Mouse (Mus musculus): ENCODE measurements around the gene Rtn4ip1. TPM values are rescaled to one million over a fixed set of nuclear protein-coding genes. Genes with fewer than 3 reads are reported as not detected.
"Not testable (repeated sequence)": the region's sequence is repeated elsewhere in the genome, so short reads cannot be mapped to it uniquely, and the experiment has no call there.

Gene Rtn4ip1
- polyA plus RNA-seq, 1 experiment: 27.4 TPM

GRCm38 (mm10) chr10:43980080-43980479 is 78.5 kb downstream of the Rtn4ip1 start:
- no peak overlapping the region for H3K27ac ChIP-seq (ENCODE audit: insufficient read depth, low read length)
- no peaks in the 10 kb centered on the region for H3K9me3 ChIP-seq (replicated peaks; ENCODE audit: control insufficient read depth, insufficient read depth, low read length, poor library complexity, severe bottlenecking)
- H3K36me3 ChIP-seq (ENCODE audit: control insufficient read depth, insufficient read depth, low read length, poor library complexity, severe bottlenecking): no peaks in the 10 kb centered on the region
- TF ChIP-seq POLR2A (IDR thresholded peaks at IDR 0.05; ENCODE audit: insufficient read depth, low read length) (no peak), EP300 (IDR thresholded peaks at IDR 0.05; ENCODE audit: insufficient read depth, low read depth, low read length) (no peak), CTCF (IDR thresholded peaks at IDR 0.05; ENCODE audit: low read depth, low read length) (no peak)
- H3K4me1 ChIP-seq (ENCODE audit: control insufficient read depth, insufficient read depth, low read length): no peaks in the 10 kb centered on the region
- no peaks in the 10 kb centered on the region for H3K27me3 ChIP-seq (ENCODE audit: control insufficient read depth, insufficient read depth, low read length, poor library complexity, severe bottlenecking)
- H3K4me3 ChIP-seq (ENCODE audit: low read depth, low read length): no peak overlapping the region
- no peak overlapping the region for H3K9ac ChIP-seq (ENCODE audit: low read depth, poor library complexity, severe bottlenecking)

- not testable (repeated sequence) for H3K4me1 ChIP-seq (ENCODE audit: control insufficient read depth, insufficient read depth, low read length); H3K36me3 ChIP-seq (ENCODE audit: control insufficient read depth, insufficient read depth, low read length, poor library complexity, severe bottlenecking); H3K27ac ChIP-seq (ENCODE audit: insufficient read depth, low read length); H3K9me3 ChIP-seq (replicated peaks; ENCODE audit: control insufficient read depth, insufficient read depth, low read length, poor library complexity, severe bottlenecking); H3K4me3 ChIP-seq (ENCODE audit: low read depth, low read length); H3K9ac ChIP-seq (ENCODE audit: low read depth, poor library complexity, severe bottlenecking); H3K27me3 ChIP-seq (ENCODE audit: control insufficient read depth, insufficient read depth, low read length, poor library complexity, severe bottlenecking)
Observed at GRCm38 (mm10) chr10:43980742-43981141, 79.1 kb downstream of the Rtn4ip1 start.

DNA sequence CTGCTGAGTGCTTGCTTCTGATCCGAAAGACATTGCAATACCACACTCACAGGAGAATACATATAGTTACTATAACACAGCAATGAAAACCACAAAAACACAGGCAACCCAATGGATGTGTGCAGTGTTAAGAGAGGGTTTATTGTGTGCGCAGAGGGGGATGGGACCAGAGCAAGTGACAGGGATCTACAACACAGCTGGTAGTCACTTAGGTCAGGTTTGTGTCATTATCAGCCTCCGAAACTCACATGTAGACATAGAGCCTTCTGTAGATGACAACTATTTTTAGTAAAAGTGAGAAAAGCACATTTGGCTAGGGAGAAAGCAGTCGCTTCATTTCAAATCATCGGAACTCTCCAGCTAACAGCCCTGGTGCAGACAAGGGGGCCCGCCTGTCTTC is 80.9 kb downstream of the Rtn4ip1 start:
- no peak overlapping the region for H3K9ac ChIP-seq (ENCODE audit: low read depth, poor library complexity, severe bottlenecking)
- H3K27ac ChIP-seq (ENCODE audit: insufficient read depth, low read length): no peak overlapping the region
- no peaks in the 10 kb centered on the region for H3K9me3 ChIP-seq (replicated peaks; ENCODE audit: control insufficient read depth, insufficient read depth, low read length, poor library complexity, severe bottlenecking)
- H3K27me3 ChIP-seq (ENCODE audit: control insufficient read depth, insufficient read depth, low read length, poor library complexity, severe bottlenecking): no peaks in the 10 kb centered on the region
- no peaks in the 10 kb centered on the region for H3K36me3 ChIP-seq (ENCODE audit: control insufficient read depth, insufficient read depth, low read length, poor library complexity, severe bottlenecking)
- TF ChIP-seq EP300 (IDR thresholded peaks at IDR 0.05; ENCODE audit: insufficient read depth, low read depth, low read length) (no peak), CTCF (IDR thresholded peaks at IDR 0.05; ENCODE audit: low read depth, low read length) (no peak), POLR2A (IDR thresholded peaks at IDR 0.05; ENCODE audit: insufficient read depth, low read length) (no peak)
- H3K4me1 ChIP-seq (ENCODE audit: control insufficient read depth, insufficient read depth, low read length): no peaks in the 10 kb centered on the region
- no peak overlapping the region for H3K4me3 ChIP-seq (ENCODE audit: low read depth, low read length)

- Histone ChIP-seq H3K4me1 (ENCODE audit: control insufficient read depth, insufficient read depth, low read length) (no peaks in the 10 kb centered on the region), H3K9ac (ENCODE audit: low read depth, poor library complexity, severe bottlenecking) (no peak overlapping the region), H3K4me3 (ENCODE audit: low read depth, low read length) (no peak overlapping the region), H3K27ac (ENCODE audit: insufficient read depth, low read length) (no peak overlapping the region), H3K27me3 (ENCODE audit: control insufficient read depth, insufficient read depth, low read length, poor library complexity, severe bottlenecking) (no peaks in the 10 kb centered on the region), H3K36me3 (ENCODE audit: control insufficient read depth, insufficient read depth, low read length, poor library complexity, severe bottlenecking) (no peaks in the 10 kb centered on the region), H3K9me3 (replicated peaks; ENCODE audit: control insufficient read depth, insufficient read depth, low read length, poor library complexity, severe bottlenecking) (no peaks in the 10 kb centered on the region)
- TF ChIP-seq EP300 (IDR thresholded peaks at IDR 0.05; ENCODE audit: insufficient read depth, low read depth, low read length) (no peak), POLR2A (IDR thresholded peaks at IDR 0.05; ENCODE audit: insufficient read depth, low read length) (no peak), CTCF (IDR thresholded peaks at IDR 0.05; ENCODE audit: low read depth, low read length) (no peak)
Observed at GRCm38 (mm10) chr10:43983241-43983640, 81.6 kb downstream of the Rtn4ip1 start.

DNA sequence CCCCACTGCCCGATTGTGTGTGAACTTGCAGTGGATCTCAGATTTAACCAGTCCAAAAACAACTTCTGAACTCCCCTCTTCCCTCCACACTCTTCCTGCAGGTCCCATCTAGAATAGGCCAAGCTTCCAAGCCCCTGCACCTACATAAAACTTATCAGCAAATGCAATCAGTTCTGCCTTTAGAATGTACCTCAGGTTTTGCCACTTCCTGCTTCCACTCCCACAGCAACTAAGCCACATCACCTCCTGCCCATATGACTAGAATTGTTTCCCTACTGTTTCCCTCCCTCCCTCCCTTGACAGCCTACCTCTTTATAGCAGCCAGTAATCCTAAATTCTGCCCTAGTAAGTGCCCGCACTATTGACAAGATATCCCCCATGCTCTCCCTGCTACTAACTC is 82.3 kb downstream of the Rtn4ip1 start:
- Histone ChIP-seq H3K9me3 (replicated peaks; ENCODE audit: control insufficient read depth, insufficient read depth, low read length, poor library complexity, severe bottlenecking) (no peaks in the 10 kb centered on the region), H3K27me3 (ENCODE audit: control insufficient read depth, insufficient read depth, low read length, poor library complexity, severe bottlenecking) (no peaks in the 10 kb centered on the region), H3K4me1 (ENCODE audit: control insufficient read depth, insufficient read depth, low read length) (no peaks in the 10 kb centered on the region), H3K36me3 (ENCODE audit: control insufficient read depth, insufficient read depth, low read length, poor library complexity, severe bottlenecking) (no peaks in the 10 kb centered on the region), H3K27ac (ENCODE audit: insufficient read depth, low read length) (no peak overlapping the region), H3K9ac (ENCODE audit: low read depth, poor library complexity, severe bottlenecking) (no peak overlapping the region), H3K4me3 (ENCODE audit: low read depth, low read length) (no peak overlapping the region)
- no peak for TF ChIP-seq CTCF (IDR thresholded peaks at IDR 0.05; ENCODE audit: low read depth, low read length)
- no peak for TF ChIP-seq POLR2A (IDR thresholded peaks at IDR 0.05; ENCODE audit: insufficient read depth, low read length)
- no peak for TF ChIP-seq EP300 (IDR thresholded peaks at IDR 0.05; ENCODE audit: insufficient read depth, low read depth, low read length)

GRCm38 (mm10) chr10:43991268-43991667 is 89.7 kb downstream of the Rtn4ip1 start:
- no peak overlapping the region for H3K9ac ChIP-seq (ENCODE audit: low read depth, poor library complexity, severe bottlenecking)
- no peaks in the 10 kb centered on the region for H3K4me1 ChIP-seq (ENCODE audit: control insufficient read depth, insufficient read depth, low read length)
- H3K27ac ChIP-seq (ENCODE audit: insufficient read depth, low read length): no peak overlapping the region
- no peaks in the 10 kb centered on the region for H3K27me3 ChIP-seq (ENCODE audit: control insufficient read depth, insufficient read depth, low read length, poor library complexity, severe bottlenecking)
- no peaks in the 10 kb centered on the region for H3K36me3 ChIP-seq (ENCODE audit: control insufficient read depth, insufficient read depth, low read length, poor library complexity, severe bottlenecking)
- H3K4me3 ChIP-seq (ENCODE audit: low read depth, low read length): no peak overlapping the region
- no peaks in the 10 kb centered on the region for H3K9me3 ChIP-seq (replicated peaks; ENCODE audit: control insufficient read depth, insufficient read depth, low read length, poor library complexity, severe bottlenecking)
- TF ChIP-seq CTCF (IDR thresholded peaks at IDR 0.05; ENCODE audit: low read depth, low read length): no peak
- TF ChIP-seq POLR2A (IDR thresholded peaks at IDR 0.05; ENCODE audit: insufficient read depth, low read length): no peak
- no peak for TF ChIP-seq EP300 (IDR thresholded peaks at IDR 0.05; ENCODE audit: insufficient read depth, low read depth, low read length)
